Mouse (Mus musculus) stomach, postnatal 0 days (tissue): ENCODE measurements around the gene Ccdc83. TPM values are rescaled to one million over a fixed set of nuclear protein-coding genes. Genes with fewer than 3 reads are reported as not detected.

Source experiments
- ATAC-seq: fragments of 200-750 bp; cut with Nextera tagmentation; 2 replicates; pipeline ENCODE4 v1.8.0; 2017; ENCODE audit not compliant: low FRiP score, low TSS enrichment
- DNase-seq: peaks from one replicate; pipeline ENCODE4 v3.0.0-alpha.2; 2016; ENCODE audit warnings: low spot score
- H3K27ac ChIP-seq: fragments of 300-500 bp; sonication (generic); replicated peaks from 2 replicates; pipeline ENCODE4 v1.5.1; 2014; ENCODE audit warnings: mild to moderate bottlenecking, control low read depth
- H3K27me3 ChIP-seq: fragments of 300-500 bp; sonication (generic); 2 replicates; pipeline ENCODE4 v1.6.1; 2014; ENCODE audit warnings: low read length; ENCODE audit not compliant: control insufficient read depth, insufficient read depth
- H3K36me3 ChIP-seq: fragments of 300-500 bp; sonication (generic); 2 replicates; pipeline ENCODE4 v1.6.1; 2014; ENCODE audit warnings: low read length, mixed read lengths; ENCODE audit not compliant: control insufficient read depth, insufficient read depth
- H3K4me1 ChIP-seq: fragments of 300-500 bp; sonication (generic); replicated peaks from 2 replicates; pipeline ENCODE4 v1.6.1; 2014; ENCODE audit warnings: antibody characterized with exemption; ENCODE audit not compliant: control insufficient read depth, insufficient read depth
- H3K4me2 ChIP-seq: fragments of 300-500 bp; sonication (generic); replicated peaks from 2 replicates; pipeline ENCODE4 v1.6.1; 2014; ENCODE audit warnings: low read depth, mild to moderate bottlenecking, control low read depth, moderate library complexity
- H3K4me3 ChIP-seq: fragments of 300-500 bp; sonication (generic); 2 replicates; pipeline ENCODE4 v1.5.1; 2014; ENCODE audit warnings: low read depth, low read length, control low read depth
- H3K9ac ChIP-seq: fragments of 300-500 bp; sonication (generic); 2 replicates; pipeline ENCODE4 v1.6.1; 2014; ENCODE audit warnings: mild to moderate bottlenecking, low read length, control low read depth, mixed read lengths
- H3K9me3 ChIP-seq: fragments of 300-500 bp; sonication (generic); 2 replicates; pipeline ENCODE4 v1.6.1; 2016; ENCODE audit warnings: low read length; ENCODE audit not compliant: control insufficient read depth
- CTCF ChIP-seq: IDR thresholded peaks from 2 replicates; pipeline ENCODE4 v1.5.1; 2016; ENCODE audit warnings: antibody characterized with exemption, low read depth, mild to moderate bottlenecking, moderate library complexity
- EP300 ChIP-seq: optimal IDR thresholded peaks from 2 replicates; pipeline ENCODE3; 2016; ENCODE audit warnings: antibody characterized with exemption
- WGBS: fragments of 180-500 bp; shearing (Covaris S2); extraction: QIAGEN DNeasy Blood & Tissue Kit; methylation state at CpG from one replicate; pipeline ENCODE4 v1.1.7; 2014; 5-methylcytosine and 5-hydroxymethylcytosine counted together
- polyA plus RNA-seq: library from polyadenylated mRNA; unstranded; fragments of >200 nt; fragmentation: Nextera tagmentation; extraction: Ambion mirVana; gene quantifications from 2 replicates; pipeline ENCODE4 v1.2.1, GENCODE M21; 2015

Ccdc83 gene
- polyA plus RNA-seq, 1 experiment from 2014 or later = not detected

DNA sequence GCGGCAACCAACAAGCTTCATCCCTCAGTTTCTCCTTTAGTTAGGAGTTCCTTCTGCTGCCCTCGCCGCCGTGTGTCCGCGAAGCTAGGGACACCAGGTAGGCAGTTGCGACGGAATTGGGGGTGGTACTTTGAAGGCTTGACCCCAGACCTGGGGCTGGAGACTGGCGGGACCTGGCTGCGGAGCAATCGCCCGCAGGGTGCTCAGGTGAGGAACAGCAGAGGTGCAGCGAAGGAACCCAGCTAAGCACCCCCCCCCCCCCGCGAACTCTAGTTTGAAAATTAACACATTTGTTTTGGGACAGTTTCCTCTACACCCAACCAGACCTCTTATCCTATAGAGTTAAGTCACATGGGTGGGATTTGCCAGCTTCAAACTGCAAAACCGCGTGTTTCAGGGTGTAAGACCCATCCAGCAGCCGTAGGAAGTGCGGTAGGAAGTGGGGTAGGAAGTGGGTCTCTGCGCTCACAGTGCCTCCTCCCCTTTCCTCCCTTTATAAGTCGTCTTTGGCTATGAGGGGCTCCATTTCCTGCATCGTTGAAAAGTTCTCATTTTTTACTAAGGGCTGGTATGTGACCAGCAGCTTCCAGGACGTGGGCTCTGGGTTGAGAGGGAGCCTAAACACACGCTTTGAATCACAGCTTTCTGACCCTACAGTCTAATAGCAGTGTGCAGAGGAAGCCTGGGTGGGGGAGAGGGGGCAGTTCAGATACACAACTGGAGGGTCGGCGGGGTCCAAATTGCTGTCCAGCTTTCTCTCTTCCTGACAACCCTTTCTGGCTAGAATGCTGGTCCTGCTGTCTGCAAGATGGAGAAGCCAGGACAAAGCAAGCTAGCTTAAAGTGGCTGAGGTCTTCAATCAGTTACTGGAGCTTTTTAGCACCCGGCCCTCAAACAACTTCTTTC, 37.3 kb upstream of the Ccdc83 start:
- peak overlapping the region; percentile 61 for H3K9ac ChIP-seq
- H3K9me3 ChIP-seq = no peaks in the 10 kb centered on the region
- no peaks in the 10 kb centered on the region for H3K36me3 ChIP-seq
- no peaks in the 10 kb centered on the region for H3K27me3 ChIP-seq
- H3K4me3 ChIP-seq = peak overlapping the region; percentile 55
- no peak for TF ChIP-seq CTCF
- no peak for TF ChIP-seq EP300
- H3K4me1 ChIP-seq = no peaks in the 10 kb centered on the region
- H3K27ac ChIP-seq = peak overlapping the region; percentile 58
- ATAC-seq = peak; percentile 44
- H3K4me2 ChIP-seq = peak overlapping the region; percentile 90
- no peak for DNase-seq
- 2% methylated on average over 27 of the region's 27 CpGs for WGBS

DNA sequence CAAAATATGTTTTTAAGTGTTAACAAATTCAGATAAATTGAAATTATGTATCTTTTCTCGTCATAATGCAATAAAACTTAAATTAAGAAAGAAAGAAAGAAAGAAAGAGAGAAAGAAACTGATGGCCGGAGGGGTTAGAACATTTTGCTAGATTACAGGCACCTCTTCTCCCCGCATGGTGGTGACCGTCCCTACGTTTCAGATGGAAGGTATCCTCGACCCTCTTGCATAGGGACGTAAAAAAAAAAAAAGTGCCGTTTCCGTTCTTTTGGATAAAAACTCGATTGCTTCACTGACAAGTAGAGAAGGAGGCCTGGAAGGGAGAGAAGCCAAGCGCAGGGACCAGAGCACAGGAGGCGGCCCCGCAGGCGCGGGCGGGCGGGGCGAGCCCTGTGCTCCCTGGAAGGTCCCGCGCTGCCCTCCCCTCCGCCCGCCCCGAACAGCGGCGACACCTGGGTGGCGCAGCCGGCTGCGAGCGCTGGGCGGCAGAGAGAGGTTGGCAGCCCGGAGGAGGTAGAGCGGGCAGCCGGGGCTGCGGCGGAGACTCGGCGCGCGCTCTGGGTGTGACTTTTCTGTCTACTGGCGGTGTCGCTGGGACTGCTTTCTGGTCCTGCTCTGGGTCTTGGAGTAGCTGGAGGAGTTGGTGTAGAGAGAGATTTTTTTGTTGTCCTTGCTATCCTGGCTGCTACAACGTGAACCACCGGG, 36.5 kb upstream of the Ccdc83 start, which contains the start of gene Sytl2:
Gene Sytl2 (plus strand): TSS at position 311 of the 705 bp plus-strand sequence.
- Histone ChIP-seq H3K9me3 (no peaks in the 10 kb centered on the region), H3K36me3 (no peaks in the 10 kb centered on the region), H3K4me2 (peak within 1 kb of the TSS; percentile 90), H3K4me3 (peak within 1 kb of the TSS; percentile 55), H3K9ac (peak within 1 kb of the TSS; percentile 61), H3K4me1 (no peaks in the 10 kb centered on the region), H3K27ac (peak within 1 kb of the TSS; percentile 58), H3K27me3 (no peaks in the 10 kb centered on the region)
- ATAC-seq (peak; percentile 93), DNase-seq (peak; percentile 91)
- TF ChIP-seq CTCF (peak; percentile 46), EP300 (no peak)
- WGBS = 1% methylated on average over 42 of the region's 43 CpGs

DNA sequence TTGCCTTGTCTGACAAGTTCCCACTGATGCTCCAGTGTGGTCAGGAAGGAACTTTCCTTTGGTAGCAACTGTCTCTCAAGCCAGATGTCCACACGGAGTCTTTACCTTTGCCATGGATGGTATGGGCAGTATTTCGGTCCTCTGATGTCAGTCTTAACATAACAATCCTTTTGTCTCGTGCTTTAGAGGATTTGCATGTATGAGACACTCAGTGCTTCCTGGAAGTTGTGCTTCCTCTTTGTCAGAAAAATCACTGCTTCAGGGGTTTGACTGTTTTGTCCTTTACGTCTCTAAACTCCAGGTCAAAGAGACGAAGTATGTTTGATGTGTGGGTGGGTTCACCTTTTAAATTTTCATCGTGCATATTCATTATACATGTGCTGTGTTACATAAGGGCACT, 26.3 kb upstream of the Ccdc83 start:
- H3K9me3 ChIP-seq = no peaks in the 10 kb centered on the region
- no peak overlapping the region for H3K9ac ChIP-seq
- H3K36me3 ChIP-seq = no peaks in the 10 kb centered on the region
- no peak overlapping the region for H3K4me3 ChIP-seq
- H3K27ac ChIP-seq = no peak overlapping the region
- no peak overlapping the region for H3K4me2 ChIP-seq
- no peak for ATAC-seq
- WGBS = 75% methylated on average over 6 of the region's 6 CpGs
- no peaks in the 10 kb centered on the region for H3K27me3 ChIP-seq
- H3K4me1 ChIP-seq = no peaks in the 10 kb centered on the region
- TF ChIP-seq EP300 (no peak), CTCF (no peak)
- DNase-seq = no peak

DNA sequence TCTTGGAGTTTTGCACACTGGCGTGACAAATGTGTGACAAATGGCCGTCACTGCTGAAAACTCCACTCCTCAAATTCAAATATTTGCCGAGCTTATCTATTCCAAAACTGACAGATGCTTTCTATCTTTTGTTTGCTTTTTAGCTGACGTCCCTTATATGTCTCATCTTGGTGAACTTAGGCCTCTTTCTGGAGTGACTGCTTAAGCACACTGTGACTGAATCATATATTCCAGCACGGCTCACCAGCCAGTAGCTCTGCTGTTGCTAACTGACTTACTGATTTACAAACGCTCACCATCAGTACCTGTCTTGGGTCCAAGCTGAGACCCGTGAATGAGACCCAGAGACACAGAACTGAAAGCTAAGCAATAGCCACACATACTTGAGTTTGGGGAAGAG, 19.2 kb upstream of the Ccdc83 start:
- peak overlapping the region; percentile 31 for H3K4me2 ChIP-seq
- 25% methylated on average over 7 of the region's 7 CpGs for WGBS
- no peaks in the 10 kb centered on the region for H3K27me3 ChIP-seq
- TF ChIP-seq CTCF (no peak), EP300 (no peak)
- peaks cover 3% of the 10 kb centered on the region; the same call in 1 of the 2 replicates for H3K4me1 ChIP-seq
- peak; percentile 41 for DNase-seq
- no peaks in the 10 kb centered on the region for H3K9me3 ChIP-seq
- ATAC-seq = peak; percentile 88
- H3K4me3 ChIP-seq = no peak overlapping the region
- peak overlapping the region; percentile 36 for H3K27ac ChIP-seq
- H3K9ac ChIP-seq = 0 out of 2 replicates have a peak overlapping the region, but pooled peaks have one; percentile 35
- no peaks in the 10 kb centered on the region for H3K36me3 ChIP-seq

DNA sequence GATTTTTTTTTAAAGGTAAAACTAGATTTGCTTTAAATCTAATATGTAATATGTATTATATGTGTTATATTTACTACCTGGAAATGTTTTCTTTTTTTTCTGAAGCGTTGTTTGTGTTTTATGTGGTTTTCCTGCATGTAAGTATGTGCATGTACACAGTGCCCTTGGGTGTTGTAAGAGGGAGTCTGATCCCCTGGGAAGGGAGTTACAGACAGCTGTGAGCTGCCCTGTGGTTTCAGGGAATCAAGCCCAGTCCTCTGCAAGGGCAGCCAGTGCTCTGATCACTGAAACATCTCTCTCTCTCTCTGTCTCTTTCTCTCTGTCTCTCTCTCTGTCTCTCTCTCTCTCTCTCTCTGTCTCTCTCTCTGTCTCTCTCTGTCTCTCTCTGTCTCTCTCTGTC, 17.2 kb upstream of the Ccdc83 start:
- no peaks in the 10 kb centered on the region for H3K9me3 ChIP-seq
- 95% methylated on average over 1 of the region's 1 CpGs for WGBS
- no peak for TF ChIP-seq EP300
- no peak for TF ChIP-seq CTCF
- no peak overlapping the region for H3K9ac ChIP-seq
- no peak overlapping the region for H3K4me2 ChIP-seq
- no peak overlapping the region for H3K4me3 ChIP-seq
- peaks cover 3% of the 10 kb centered on the region; the same call in 1 of the 2 replicates for H3K4me1 ChIP-seq
- H3K36me3 ChIP-seq = no peaks in the 10 kb centered on the region
- DNase-seq (no peak), ATAC-seq (no peak)
- H3K27ac ChIP-seq = no peak overlapping the region
- no peaks in the 10 kb centered on the region for H3K27me3 ChIP-seq
